Mouse (Mus musculus) liver, embryonic 13.5 days (tissue): ENCODE results near the gene Gm5965. TPM values are rescaled to one million over a fixed set of nuclear protein-coding genes. Genes with fewer than 3 reads are reported as not detected.
"Not testable (repeated sequence)": the region's sequence is repeated elsewhere in the genome, so short reads cannot be mapped to it uniquely, and the experiment has no call there.

ENCODE experiments used
- ATAC-seq: fragments of 200-750 bp; cut with Nextera tagmentation; 2 replicates; pipeline ENCODE4 v1.8.0; 2017; ENCODE audit warnings: low read depth, mild to moderate bottlenecking, moderate number of reproducible peaks, moderate library complexity
- DNase-seq: peaks from one replicate; pipeline ENCODE4 v3.0.0; 2022
- H3K27ac ChIP-seq: fragments of 300-500 bp; sonication (generic); 2 replicates; pipeline ENCODE4 v1.5.1; 2015; ENCODE audit warnings: moderate library complexity, mild to moderate bottlenecking, inconsistent platforms
- H3K27me3 ChIP-seq: fragments of 300-500 bp; sonication (generic); 2 replicates; pipeline ENCODE4 v1.6.1; 2015; ENCODE audit warnings: mild to moderate bottlenecking, inconsistent platforms
- H3K36me3 ChIP-seq: fragments of 300-500 bp; sonication (generic); 2 replicates; pipeline ENCODE4 v1.6.1; 2015; ENCODE audit warnings: mild to moderate bottlenecking, inconsistent platforms
- H3K4me1 ChIP-seq: fragments of 300-500 bp; sonication (generic); replicated peaks from 2 replicates; pipeline ENCODE4 v1.6.1; 2015; ENCODE audit warnings: inconsistent platforms
- H3K4me2 ChIP-seq: fragments of 300-500 bp; sonication (generic); 2 replicates; pipeline ENCODE4 v1.6.1; 2015; ENCODE audit warnings: inconsistent platforms, mild to moderate bottlenecking, moderate library complexity
- H3K4me3 ChIP-seq: fragments of 300-500 bp; sonication (generic); replicated peaks from 2 replicates; pipeline ENCODE4 v1.5.1; 2015; ENCODE audit warnings: mild to moderate bottlenecking, inconsistent platforms
- H3K9ac ChIP-seq: fragments of 300-500 bp; sonication (generic); 2 replicates; pipeline ENCODE4 v1.6.1; 2015; ENCODE audit warnings: mild to moderate bottlenecking, inconsistent platforms
- H3K9me3 ChIP-seq: fragments of 300-500 bp; sonication (generic); replicated peaks from 2 replicates; pipeline ENCODE4 v1.6.1; 2016; ENCODE audit warnings: inconsistent platforms
- WGBS: fragments of 180-500 bp; shearing (Covaris S2); methylation state at CpG from one replicate; pipeline ENCODE4 v1.1.7; 2015; ENCODE audit not compliant: insufficient replicate concordance; 5-methylcytosine and 5-hydroxymethylcytosine counted together
- polyA plus RNA-seq: library from polyadenylated mRNA; unstranded; fragments of >200 nt; fragmentation: Nextera tagmentation; extraction: Ambion mirVana; gene quantifications from 2 replicates; pipeline ENCODE4 v1.2.1, GENCODE M21; 2015

The Gm5965 gene
- not detected in 2 replicates for polyA plus RNA-seq

DNA sequence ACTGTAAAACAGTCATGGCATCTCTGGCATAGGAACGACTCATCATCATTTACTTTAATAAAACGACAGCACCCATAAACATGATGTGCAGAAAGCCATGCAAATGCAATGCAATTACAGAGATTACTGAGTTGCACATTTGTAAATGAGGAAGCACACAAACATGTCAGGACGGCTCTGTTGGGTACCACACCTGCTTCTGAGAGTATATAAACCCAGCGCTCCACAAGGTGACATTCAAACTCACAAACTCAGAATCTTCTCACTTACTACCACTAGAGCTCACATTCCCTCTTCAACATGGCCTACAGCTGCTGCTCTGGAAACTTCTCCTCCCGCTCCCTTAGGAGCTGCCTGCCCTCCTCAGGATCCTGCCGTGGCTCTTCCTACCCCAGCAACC lies at the start of gene Gm5965:
Gene Gm5965 (plus strand): TSS at position 301 of the 400 bp plus-strand sequence.
- 62% methylated on average over 5 of the region's 6 CpGs for whole genome bisulfite sequencing
- Histone ChIP-seq H3K4me3 (no peak within 1 kb of the TSS), H3K9me3 (no peaks in the 10 kb centered on the region), H3K36me3 (no peaks in the 10 kb centered on the region), H3K27ac (no peak within 1 kb of the TSS), H3K4me1 (no peaks in the 10 kb centered on the region), H3K9ac (no peak within 1 kb of the TSS), H3K27me3 (no peaks in the 10 kb centered on the region), H3K4me2 (no peak within 1 kb of the TSS)
- DNase-seq: no peak
- no peak for ATAC-seq

DNA sequence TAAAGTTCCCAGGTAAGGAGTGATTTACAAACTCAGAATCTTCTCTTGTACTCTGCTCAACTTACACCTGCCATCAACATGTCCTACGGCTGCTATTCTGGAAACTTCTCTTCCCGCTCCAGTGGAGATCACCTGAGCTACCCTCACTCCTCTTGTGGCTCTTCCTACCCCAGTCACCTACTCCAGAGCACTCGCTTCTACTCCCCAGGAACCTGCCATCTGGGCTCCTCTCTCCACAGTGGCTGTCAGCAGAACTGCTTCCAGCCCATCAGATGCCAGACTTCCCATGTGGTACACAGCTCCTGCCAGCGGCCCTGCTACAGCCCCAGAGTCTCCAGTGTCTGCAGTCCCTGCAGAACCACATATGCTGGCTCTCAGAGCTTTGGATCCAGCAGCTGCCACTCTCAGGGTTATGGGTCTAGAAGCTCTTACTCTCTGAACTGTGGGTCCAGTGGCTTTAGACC lies 48.9 kb upstream of the Gm5965 start, which contains the start of gene Krtap13-1:
Gene Krtap13-1 (plus strand): TSS at position 51 of the 464 bp plus-strand sequence.
- Histone ChIP-seq H3K9me3 (no peaks in the 10 kb centered on the region), H3K36me3 (no peaks in the 10 kb centered on the region), H3K4me3 (no peak within 1 kb of the TSS), H3K4me2 (no peak within 1 kb of the TSS), H3K27ac (no peak within 1 kb of the TSS), H3K9ac (no peak within 1 kb of the TSS), H3K4me1 (no peaks in the 10 kb centered on the region), H3K27me3 (no peaks in the 10 kb centered on the region)
- WGBS: 52% methylated on average over 4 of the region's 4 CpGs
- ATAC-seq: no peak
- DNase-seq: no peak

DNA sequence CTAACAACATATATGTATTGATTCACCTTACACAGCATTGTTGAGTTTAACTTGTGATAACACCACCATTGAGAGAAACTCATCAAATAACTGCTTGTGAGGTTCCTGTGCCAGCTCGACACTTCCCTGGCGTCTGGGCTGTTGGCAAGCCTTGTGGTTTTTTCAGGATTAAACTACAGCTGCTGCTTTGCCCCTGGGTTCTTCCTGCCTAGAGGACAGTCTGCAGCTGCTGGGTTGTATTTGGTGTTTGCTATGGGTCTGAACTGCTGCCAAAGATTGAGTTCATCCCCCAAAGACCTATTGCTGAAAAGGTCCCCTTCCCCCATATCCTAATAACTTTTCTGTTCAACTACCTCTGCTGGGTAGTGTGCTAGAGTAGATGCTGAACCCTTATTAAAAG lies 42.3 kb upstream of the Gm5965 start:
- no peaks in the 10 kb centered on the region for H3K36me3 ChIP-seq
- H3K9me3 ChIP-seq: no peaks in the 10 kb centered on the region
- WGBS: 41% methylated on average over 2 of the region's 2 CpGs
- no peak overlapping the region for H3K4me3 ChIP-seq
- H3K4me2 ChIP-seq: no peak overlapping the region
- H3K4me1 ChIP-seq: no peaks in the 10 kb centered on the region
- ATAC-seq (no peak), DNase-seq (no peak)
- no peaks in the 10 kb centered on the region for H3K27me3 ChIP-seq
- H3K9ac ChIP-seq: no peak overlapping the region
- H3K27ac ChIP-seq: no peak overlapping the region

DNA sequence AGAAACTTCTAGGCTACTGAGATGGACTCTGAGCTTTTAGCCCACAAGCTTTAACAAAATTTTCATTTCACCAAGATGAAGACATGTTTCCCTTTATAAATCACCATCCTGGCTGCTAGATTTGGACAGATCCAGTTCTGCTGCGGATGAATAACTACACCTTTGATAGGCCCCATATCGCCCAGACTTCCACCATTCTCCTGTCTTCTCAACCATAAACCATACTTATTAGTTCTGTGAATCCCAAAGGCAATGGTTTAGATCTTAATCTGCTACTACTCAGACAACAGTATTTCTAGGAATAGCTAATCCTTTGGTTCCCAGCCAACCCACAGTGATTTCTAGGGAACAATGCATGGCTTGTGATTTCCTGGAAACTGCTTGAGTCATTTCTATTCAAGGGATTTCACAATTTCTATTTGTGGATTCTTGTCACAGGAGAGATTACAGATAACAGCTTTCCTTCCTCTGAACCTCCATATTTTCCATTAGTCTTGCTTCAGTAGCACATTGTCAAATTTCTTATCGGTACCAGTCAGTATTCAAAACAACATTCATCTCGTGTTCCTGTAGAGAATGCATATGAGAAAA lies 32.9 kb upstream of the Gm5965 start:
- Histone ChIP-seq H3K4me3 (no peak overlapping the region), H3K36me3 (no peaks in the 10 kb centered on the region), H3K27me3 (no peaks in the 10 kb centered on the region), H3K9ac (no peak overlapping the region), H3K4me2 (no peak overlapping the region), H3K4me1 (no peaks in the 10 kb centered on the region), H3K27ac (no peak overlapping the region), H3K9me3 (no peaks in the 10 kb centered on the region)
- no peak for ATAC-seq
- DNase-seq: no peak
- WGBS: 69% methylated on average over 4 of the region's 4 CpGs

DNA sequence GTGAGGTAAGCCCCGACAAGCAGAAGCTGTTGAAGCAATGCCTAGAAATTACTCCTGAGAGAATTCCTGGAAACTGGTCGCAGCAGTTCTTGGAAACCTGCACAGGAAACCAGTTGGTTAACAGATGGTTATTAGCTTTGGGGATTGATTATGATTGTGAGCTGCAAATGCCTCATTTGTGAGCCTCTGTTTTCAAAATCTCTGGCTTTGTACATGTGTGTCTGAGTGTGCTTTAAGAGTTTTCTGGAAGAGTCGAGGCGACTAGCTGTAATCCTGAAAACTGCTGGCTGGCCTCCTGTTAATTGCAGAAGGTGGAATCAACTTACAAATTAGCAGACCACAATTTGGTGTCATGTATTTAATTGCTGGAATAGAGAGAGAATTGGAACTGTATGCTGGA lies 29.8 kb upstream of the Gm5965 start:
- Histone ChIP-seq H3K27me3 (no peaks in the 10 kb centered on the region), H3K4me1 (no peaks in the 10 kb centered on the region), H3K36me3 (no peaks in the 10 kb centered on the region), H3K9me3 (no peaks in the 10 kb centered on the region), H3K4me2 (no peak overlapping the region), H3K27ac (no peak overlapping the region), H3K9ac (no peak overlapping the region), H3K4me3 (no peak overlapping the region)
- ATAC-seq: no peak
- DNase-seq: no peak
- 61% methylated on average over 4 of the region's 4 CpGs for WGBS

DNA sequence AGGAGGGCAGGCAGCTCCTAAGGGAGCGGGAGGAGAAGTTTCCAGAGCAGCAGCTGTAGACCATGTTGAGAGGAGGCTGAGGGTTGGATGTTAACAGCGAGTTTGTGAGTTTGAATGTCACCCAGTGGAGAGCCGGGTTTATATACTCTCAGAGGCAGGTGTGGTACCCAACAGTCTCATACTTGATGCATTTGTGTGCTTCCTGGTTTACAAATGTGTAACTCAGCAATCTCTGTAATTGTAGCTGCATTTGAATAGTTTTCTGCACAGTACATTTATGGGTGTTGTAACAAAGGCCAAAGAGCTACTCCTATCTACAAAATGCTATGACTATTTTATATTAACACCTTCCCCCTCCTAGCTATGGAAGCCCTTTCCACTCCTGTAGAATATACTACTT lies 26.2 kb upstream of the Gm5965 start, which contains the start of gene Krtap13:
Gene Krtap13 (minus strand): TSS at position 101 of the 400 bp plus-strand sequence.
- H3K27ac ChIP-seq, ATAC-seq, DNase-seq, H3K36me3 ChIP-seq, H3K9ac ChIP-seq, H3K4me2 ChIP-seq, H3K9me3 ChIP-seq, H3K27me3 ChIP-seq, H3K4me1 ChIP-seq, H3K4me3 ChIP-seq: not testable (repeated sequence)
- 72% methylated on average over 3 of the region's 3 CpGs for WGBS

DNA sequence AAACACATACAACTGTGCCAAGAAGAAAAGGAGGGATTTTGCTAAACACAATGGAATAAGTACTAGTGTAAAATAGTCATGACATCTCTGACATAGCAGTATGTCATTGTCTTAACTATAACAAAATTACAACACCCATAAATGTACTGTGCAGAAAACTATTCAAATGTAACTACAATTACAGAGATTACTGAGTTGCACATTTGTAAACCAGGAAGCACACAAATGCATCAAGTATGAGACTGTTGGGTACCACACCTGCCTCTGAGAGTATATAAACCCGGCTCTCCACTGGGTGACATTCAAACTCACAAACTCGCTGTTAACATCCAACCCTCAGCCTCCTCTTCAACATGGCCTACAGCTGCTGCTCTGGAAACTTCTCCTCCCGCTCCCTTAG lies 19.1 kb upstream of the Gm5965 start, which contains the start of gene 2310034C09Rik:
Gene 2310034C09Rik (plus strand): TSS at position 301 of the 400 bp plus-strand sequence.
- not testable (repeated sequence) for H3K9me3 ChIP-seq, H3K4me3 ChIP-seq, ATAC-seq, H3K36me3 ChIP-seq, H3K27ac ChIP-seq, H3K4me1 ChIP-seq, H3K9ac ChIP-seq, H3K4me2 ChIP-seq, DNase-seq, H3K27me3 ChIP-seq
- WGBS: 63% methylated on average over 3 of the region's 3 CpGs

DNA sequence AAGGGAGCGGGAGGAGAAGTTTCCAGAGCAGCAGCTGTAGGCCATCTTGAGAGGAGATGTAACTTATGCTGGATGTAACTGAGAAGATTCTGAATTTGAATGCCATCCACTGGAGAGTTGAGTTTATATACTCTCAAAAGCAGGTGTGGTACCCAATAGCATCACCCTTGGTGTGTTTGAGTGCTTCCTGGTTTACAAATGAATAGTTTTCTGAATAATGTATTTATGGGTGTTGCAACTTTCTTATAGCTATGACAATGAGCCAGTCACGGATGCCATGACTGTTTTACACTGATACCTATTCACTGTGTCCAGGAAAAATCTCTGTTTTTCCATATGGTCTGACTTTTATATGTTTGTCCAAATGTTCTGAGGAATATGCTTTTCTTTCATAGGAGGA lies 3.6 kb upstream of the Gm5965 start, which contains the start of gene 2310057N15Rik:
Gene 2310057N15Rik (minus strand): TSS at position 101 of the 400 bp plus-strand sequence.
- 53% methylated on average over 2 of the region's 2 CpGs for WGBS
- DNase-seq (no peak), ATAC-seq (no peak)
- no peak within 1 kb of the TSS for H3K9ac ChIP-seq
- H3K27ac ChIP-seq: no peak within 1 kb of the TSS
- H3K4me2 ChIP-seq: no peak within 1 kb of the TSS
- H3K36me3 ChIP-seq: no peaks in the 10 kb centered on the region
- no peaks in the 10 kb centered on the region for H3K9me3 ChIP-seq
- no peaks in the 10 kb centered on the region for H3K27me3 ChIP-seq
- no peaks in the 10 kb centered on the region for H3K4me1 ChIP-seq
- H3K4me3 ChIP-seq: no peak within 1 kb of the TSS

DNA sequence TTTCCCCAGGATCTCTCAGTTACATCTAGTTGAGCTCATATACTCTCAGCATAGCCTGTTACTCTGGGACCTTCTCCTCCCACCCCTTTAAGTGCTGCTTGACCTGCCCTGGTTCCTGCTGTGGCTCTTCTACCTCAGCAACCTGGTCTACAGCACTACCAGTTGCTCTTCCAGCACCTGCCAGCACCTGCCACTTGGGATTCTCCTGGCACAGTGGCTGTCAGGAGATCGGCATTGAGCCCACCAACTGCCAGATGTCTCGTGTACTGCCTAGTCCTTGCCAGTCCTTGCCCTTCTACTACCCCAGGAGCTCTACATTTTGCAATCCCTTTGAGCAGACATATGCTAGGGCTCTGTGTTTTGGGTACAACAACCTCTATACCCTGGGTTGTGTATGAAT lies 9.1 kb downstream of the Gm5965 start:
- no peak for ATAC-seq
- no peaks in the 10 kb centered on the region for H3K4me1 ChIP-seq
- no peaks in the 10 kb centered on the region for H3K27me3 ChIP-seq
- 62% methylated on average over 2 of the region's 2 CpGs for WGBS
- no peak overlapping the region for H3K27ac ChIP-seq
- H3K36me3 ChIP-seq: no peaks in the 10 kb centered on the region
- DNase-seq: no peak
- H3K9me3 ChIP-seq: no peaks in the 10 kb centered on the region
- H3K4me3 ChIP-seq: no peak overlapping the region
- H3K4me2 ChIP-seq: no peak overlapping the region
- H3K9ac ChIP-seq: no peak overlapping the region

DNA sequence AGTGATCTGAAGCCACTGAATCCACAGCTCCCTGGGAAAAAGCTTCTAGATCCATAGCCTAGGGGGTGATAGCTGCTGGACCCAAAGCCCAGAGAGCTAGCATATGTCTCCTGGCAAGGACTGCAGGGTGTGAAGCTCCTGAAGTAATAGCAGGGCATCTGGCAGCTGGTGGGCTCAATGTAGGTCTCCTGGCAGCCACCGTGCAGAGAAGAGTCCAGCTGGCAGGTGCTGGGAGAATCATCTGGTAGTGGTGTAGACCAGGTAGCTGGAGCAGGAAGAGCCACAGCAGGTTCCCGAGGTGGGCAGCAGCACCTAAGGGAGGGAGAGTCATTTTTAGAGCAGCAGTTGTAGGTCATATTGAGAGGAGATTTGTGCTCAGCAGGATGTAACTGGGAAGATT lies 34.1 kb downstream of the Gm5965 start, which contains the start of gene Gm20741:
Gene Gm20741 (minus strand): TSS at position 394 of the 400 bp plus-strand sequence.
- no peaks in the 10 kb centered on the region for H3K9me3 ChIP-seq
- 61% methylated on average over 2 of the region's 2 CpGs for WGBS
- H3K27me3 ChIP-seq: no peaks in the 10 kb centered on the region
- no peaks in the 10 kb centered on the region for H3K4me1 ChIP-seq
- H3K27ac ChIP-seq: no peak within 1 kb of the TSS
- H3K4me2 ChIP-seq: no peak within 1 kb of the TSS
- no peak within 1 kb of the TSS for H3K4me3 ChIP-seq
- DNase-seq (no peak), ATAC-seq (no peak)
- no peak within 1 kb of the TSS for H3K9ac ChIP-seq
- H3K36me3 ChIP-seq: no peaks in the 10 kb centered on the region

DNA sequence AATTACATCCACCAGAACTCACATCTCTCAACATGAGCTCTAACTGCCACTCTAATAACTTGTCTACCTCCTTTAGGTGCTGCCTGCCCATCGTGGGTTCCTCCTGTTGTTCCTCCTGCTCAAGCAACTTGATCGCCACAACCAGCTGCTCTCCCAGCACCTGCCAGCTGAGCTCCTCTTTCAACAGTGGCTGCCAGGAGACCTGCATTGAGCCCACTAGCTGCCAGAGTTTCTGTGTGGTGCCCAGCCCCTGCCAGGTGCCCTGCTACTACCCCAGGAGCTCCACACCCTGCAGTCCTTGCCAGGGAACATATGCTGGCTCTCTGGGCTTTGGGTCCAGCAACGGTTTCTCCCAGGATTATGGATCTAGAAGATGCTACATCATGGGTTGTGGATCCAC lies 42.4 kb downstream of the Gm5965 start, which contains the start of gene Krtap15:
Gene Krtap15 (plus strand): TSS at position 150 of the 400 bp plus-strand sequence.
- no peak within 1 kb of the TSS for H3K4me2 ChIP-seq
- no peak within 1 kb of the TSS for H3K4me3 ChIP-seq
- no peak within 1 kb of the TSS for H3K27ac ChIP-seq
- DNase-seq: no peak
- no peak within 1 kb of the TSS for H3K9ac ChIP-seq
- WGBS: 58% methylated on average over 3 of the region's 3 CpGs
- no peaks in the 10 kb centered on the region for H3K4me1 ChIP-seq
- no peaks in the 10 kb centered on the region for H3K36me3 ChIP-seq
- ATAC-seq: no peak
- H3K27me3 ChIP-seq: no peaks in the 10 kb centered on the region
- H3K9me3 ChIP-seq: no peaks in the 10 kb centered on the region

DNA sequence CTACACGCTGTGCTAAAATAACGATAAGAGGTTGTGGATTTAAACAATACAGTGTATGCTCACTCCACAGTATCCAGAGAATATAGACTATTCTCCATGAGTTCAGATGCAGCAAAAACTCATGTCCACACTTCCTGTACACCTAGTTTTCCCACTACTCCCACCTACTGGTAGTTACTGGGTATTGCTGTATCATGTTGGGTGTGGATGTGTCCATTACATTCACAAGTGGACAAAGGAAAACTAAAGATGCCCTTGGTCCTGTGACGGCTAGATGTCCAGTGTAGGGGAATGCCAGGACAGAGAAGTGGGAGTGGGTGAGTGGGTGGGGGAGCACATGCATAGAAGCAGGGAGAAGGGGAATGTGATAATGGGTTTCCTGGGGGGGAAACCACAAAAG lies 46.0 kb downstream of the Gm5965 start:
- H3K27me3 ChIP-seq: no peaks in the 10 kb centered on the region
- ATAC-seq (no peak), DNase-seq (no peak)
- H3K9me3 ChIP-seq: no peaks in the 10 kb centered on the region
- no peak overlapping the region for H3K4me3 ChIP-seq
- no peak overlapping the region for H3K4me2 ChIP-seq
- H3K4me1 ChIP-seq: no peaks in the 10 kb centered on the region
- no peak overlapping the region for H3K9ac ChIP-seq
- no peak overlapping the region for H3K27ac ChIP-seq
- WGBS: 73% methylated on average over 3 of the region's 3 CpGs
- H3K36me3 ChIP-seq: no peaks in the 10 kb centered on the region
